Mouse (Mus musculus) heart, adult 2 months (tissue): ENCODE data around the gene Ptpn12.

Experiments
- CTCF ChIP-seq: fragments of 200-600 bp; IDR thresholded peaks from 2 replicates; pipeline ENCODE4 v1.8.1; 2022; ENCODE audit warnings: antibody characterized with exemption, mild to moderate bottlenecking, moderate library complexity
- EP300 ChIP-seq: fragments of 200-500 bp; IDR thresholded peaks from 2 replicates; pipeline ENCODE4 v1.6.1; 2011; ENCODE audit warnings: low read depth, low read length, control low read depth; ENCODE audit not compliant: insufficient read depth
- POLR2A ChIP-seq: fragments of 200-500 bp; IDR thresholded peaks from 2 replicates; pipeline ENCODE4 v1.6.1; 2011; ENCODE audit warnings: mild to moderate bottlenecking, low read depth, low read length, control low read depth; ENCODE audit not compliant: insufficient read depth

DNA sequence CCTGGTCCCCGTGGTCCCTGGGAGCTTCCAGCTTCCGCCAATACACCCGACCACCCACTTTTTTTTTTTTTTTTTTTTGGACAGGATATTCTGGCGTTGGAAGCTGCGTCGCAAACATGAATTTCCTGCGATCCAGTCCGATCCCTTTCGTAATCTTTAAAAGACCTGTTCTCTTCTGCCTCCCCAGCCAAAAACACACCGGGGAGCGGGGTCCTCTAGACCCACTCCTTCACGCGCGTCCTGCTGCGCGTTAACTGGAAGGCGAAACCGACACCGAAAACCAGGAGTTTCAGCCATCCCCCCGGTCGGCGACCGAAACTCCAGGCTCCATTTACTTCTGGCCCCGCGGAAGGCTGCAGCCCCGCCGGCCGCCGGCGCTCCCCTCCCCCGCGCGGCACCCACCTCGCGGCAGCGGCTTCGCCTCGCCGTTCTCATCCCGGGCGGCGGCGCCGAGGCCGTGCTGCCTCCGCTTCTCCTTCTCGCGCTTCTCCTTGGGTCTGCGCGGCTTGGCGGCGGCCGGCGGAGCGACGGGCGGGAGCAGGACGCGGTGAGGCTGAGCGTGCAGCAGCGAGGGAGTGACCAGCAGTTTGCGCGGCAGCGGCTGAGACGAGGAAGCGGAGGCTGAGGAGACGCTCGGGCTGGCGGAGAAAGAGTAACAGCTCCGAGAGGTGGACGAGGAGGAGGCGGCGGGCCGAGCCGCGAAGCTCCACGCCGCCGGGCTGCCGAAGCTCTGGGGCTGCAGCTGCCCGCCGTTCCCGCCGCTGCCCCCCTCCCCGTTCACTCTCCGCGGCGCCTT is 104.7 kb downstream of the Ptpn12 start:
- TF ChIP-seq CTCF (no peak), EP300 (0 out of 2 replicates have a peak, but pooled peaks have one; percentile 26), POLR2A (peak; percentile 46; the same call in 1 of the 2 replicates)
